Mouse (Mus musculus) embryonic facial prominence, embryonic 14.5 days (tissue): Measurements from ENCODE around the gene Gm20388. TPM values are rescaled to one million over a fixed set of nuclear protein-coding genes. Genes with fewer than 3 reads are reported as not detected.

Experiments
- ATAC-seq: fragments of 200-750 bp; cut with Nextera tagmentation; 2 replicates; pipeline ENCODE4 v1.8.0; 2017; ENCODE audit warnings: low read depth, moderate number of reproducible peaks, moderate TSS enrichment
- DNase-seq: peaks from one replicate; pipeline ENCODE4 v3.0.0-alpha.2; 2015; ENCODE audit warnings: low spot score
- H3K27ac ChIP-seq: fragments of 300-500 bp; sonication (generic); replicated peaks from 2 replicates; pipeline ENCODE4 v1.5.1; 2014; ENCODE audit warnings: low read depth, mild to moderate bottlenecking, low read length, moderate library complexity
- H3K27me3 ChIP-seq: fragments of 300-500 bp; sonication (generic); replicated peaks from 2 replicates; pipeline ENCODE4 v1.6.1; 2014; ENCODE audit warnings: low read length; ENCODE audit not compliant: control insufficient read depth, insufficient read depth
- H3K36me3 ChIP-seq: fragments of 300-500 bp; sonication (generic); 2 replicates; pipeline ENCODE4 v1.6.1; 2014; ENCODE audit warnings: low read length, mixed read lengths; ENCODE audit not compliant: control insufficient read depth, insufficient read depth
- H3K4me1 ChIP-seq: fragments of 300-500 bp; sonication (generic); 2 replicates; pipeline ENCODE4 v1.6.1; 2014; ENCODE audit warnings: antibody characterized with exemption, low read length; ENCODE audit not compliant: control insufficient read depth, insufficient read depth
- H3K4me2 ChIP-seq: fragments of 300-500 bp; sonication (generic); 2 replicates; pipeline ENCODE4 v1.6.1; 2014; ENCODE audit warnings: low read depth, mild to moderate bottlenecking, low read length, moderate library complexity, mixed read lengths
- H3K4me3 ChIP-seq: fragments of 300-500 bp; sonication (generic); 2 replicates; pipeline ENCODE4 v1.5.1; 2014; ENCODE audit warnings: low read depth, mild to moderate bottlenecking, low read length
- H3K9ac ChIP-seq: fragments of 300-500 bp; sonication (generic); 2 replicates; pipeline ENCODE4 v1.6.1; 2014; ENCODE audit warnings: low read depth, mild to moderate bottlenecking, low read length, moderate library complexity, mixed read lengths
- H3K9me3 ChIP-seq: fragments of 300-500 bp; sonication (generic); 2 replicates; pipeline ENCODE4 v1.6.1; 2016; ENCODE audit warnings: low read length; ENCODE audit not compliant: control insufficient read depth
- WGBS: fragments of 180-500 bp; shearing (Covaris S2); extraction: QIAGEN DNeasy Blood & Tissue Kit; methylation state at CpG from one replicate; pipeline ENCODE4 v1.1.7; 2014; 5-methylcytosine and 5-hydroxymethylcytosine counted together
- polyA plus RNA-seq: library from polyadenylated mRNA; unstranded; fragments of >200 nt; fragmentation: Nextera tagmentation; extraction: Ambion mirVana; gene quantifications from 2 replicates; pipeline ENCODE4 v1.2.1, GENCODE M21; 2014

Gene Gm20388
- polyA plus RNA-seq, 1 experiment from 2014 or later = not detected

DNA sequence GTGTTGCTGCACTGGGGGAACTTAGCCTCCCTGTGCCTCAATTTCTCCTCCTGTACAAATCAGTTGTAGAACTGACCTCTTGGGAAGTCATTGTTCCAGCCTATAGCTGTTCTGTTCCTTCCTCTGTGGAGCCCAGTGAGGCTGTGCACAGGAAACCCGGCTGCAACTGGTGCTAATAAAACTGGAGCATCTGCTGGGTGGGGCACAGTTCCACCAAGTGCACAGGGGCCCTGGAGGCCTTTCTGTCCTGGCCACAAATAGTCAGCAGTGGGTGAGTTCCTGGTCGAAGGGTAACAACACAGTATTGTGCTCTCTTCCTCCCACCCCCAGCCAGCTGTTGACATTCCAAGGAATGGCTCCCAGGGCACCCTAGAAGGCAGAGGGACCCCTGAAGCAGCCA, 902.4 kb downstream of the Gm20388 start:
- Histone ChIP-seq H3K9me3 (no peaks in the 10 kb centered on the region), H3K27me3 (no peaks in the 10 kb centered on the region), H3K4me1 (no peaks in the 10 kb centered on the region), H3K4me3 (no peak overlapping the region), H3K9ac (no peak overlapping the region), H3K36me3 (no peaks in the 10 kb centered on the region), H3K4me2 (no peak overlapping the region), H3K27ac (no peak overlapping the region)
- no peak for ATAC-seq
- WGBS = 59% methylated on average over 2 of the region's 2 CpGs
- no peak for DNase-seq

DNA sequence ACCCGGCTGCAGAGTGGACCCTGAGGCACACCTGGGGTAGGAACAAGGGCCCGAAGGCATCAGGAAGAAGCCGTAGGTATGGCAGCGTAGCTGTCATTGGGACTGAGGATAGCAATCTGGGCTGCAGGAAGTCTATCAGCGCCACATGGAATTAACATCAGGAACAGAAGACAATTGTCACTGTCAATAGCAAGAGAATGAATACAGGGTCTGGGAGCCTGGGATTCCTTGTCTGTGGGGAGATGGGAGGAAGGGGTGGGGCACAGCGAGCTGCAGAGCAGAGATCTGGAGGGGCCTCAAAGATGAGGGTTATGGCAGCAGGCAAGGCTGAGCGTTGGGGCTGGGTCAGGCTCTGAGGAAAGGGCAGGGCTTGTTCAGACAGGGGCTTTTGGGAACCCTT, 903.2 kb downstream of the Gm20388 start:
- no peaks in the 10 kb centered on the region for H3K4me1 ChIP-seq
- DNase-seq (no peak), ATAC-seq (no peak)
- 65% methylated on average over 7 of the region's 7 CpGs for WGBS
- H3K27me3 ChIP-seq = no peaks in the 10 kb centered on the region
- H3K9ac ChIP-seq = 0 out of 2 replicates have a peak overlapping the region, but pooled peaks have one; percentile 8
- no peaks in the 10 kb centered on the region for H3K9me3 ChIP-seq
- no peak overlapping the region for H3K27ac ChIP-seq
- no peak overlapping the region for H3K4me3 ChIP-seq
- no peaks in the 10 kb centered on the region for H3K36me3 ChIP-seq
- H3K4me2 ChIP-seq = no peak overlapping the region

DNA sequence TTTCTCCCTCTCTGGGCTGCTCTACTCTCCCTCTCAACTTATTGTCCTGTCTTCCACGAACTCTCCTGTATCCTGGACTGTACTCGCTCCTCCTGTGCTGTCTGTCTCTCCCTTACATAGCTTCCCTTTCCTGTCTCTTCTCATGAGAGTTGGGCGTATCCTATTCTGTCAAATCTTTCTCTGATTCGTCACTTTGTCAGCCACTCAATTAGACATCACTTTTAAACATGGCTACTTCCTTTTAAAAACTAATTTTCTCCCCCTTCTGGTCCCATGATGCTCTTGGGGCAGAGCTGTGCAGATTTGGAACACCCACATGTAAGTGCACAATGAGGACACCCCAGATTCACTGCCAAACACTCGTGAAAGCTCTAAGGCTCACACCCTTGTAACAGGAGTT, 905.7 kb downstream of the Gm20388 start:
- Histone ChIP-seq H3K27ac (no peak overlapping the region), H3K4me2 (no peak overlapping the region), H3K9ac (no peak overlapping the region), H3K9me3 (no peaks in the 10 kb centered on the region; the same call in 1 of the 2 replicates), H3K27me3 (peaks cover 5% of the 10 kb centered on the region; the same call in 1 of the 2 replicates), H3K4me3 (no peak overlapping the region), H3K36me3 (no peaks in the 10 kb centered on the region), H3K4me1 (no peaks in the 10 kb centered on the region)
- WGBS = 78% methylated on average over 5 of the region's 5 CpGs
- ATAC-seq (no peak), DNase-seq (no peak)

DNA sequence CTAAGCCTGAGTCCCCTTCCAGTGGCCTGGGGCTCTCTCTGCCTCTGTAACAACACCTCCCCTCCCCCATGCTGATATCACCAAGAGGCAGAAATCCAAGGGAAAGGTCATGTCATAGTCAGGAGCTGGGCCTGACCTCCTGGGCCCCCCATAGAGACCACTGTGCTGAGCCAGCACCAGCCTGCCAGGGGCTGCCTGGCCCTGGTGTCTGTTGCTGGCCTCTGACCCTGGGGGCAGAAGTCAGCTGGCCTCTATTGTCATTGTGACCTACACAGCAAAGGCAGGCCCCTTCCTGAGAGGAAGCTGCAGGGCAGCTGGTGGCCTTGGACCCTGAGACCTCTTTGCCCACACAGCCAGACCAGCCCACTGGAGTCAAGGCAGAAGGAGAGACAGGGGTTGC, 909.3 kb downstream of the Gm20388 start:
- H3K9me3 ChIP-seq = peaks cover 4% of the 10 kb centered on the region; the same call in 1 of the 2 replicates
- H3K36me3 ChIP-seq = no peaks in the 10 kb centered on the region
- no peaks in the 10 kb centered on the region for H3K4me1 ChIP-seq
- H3K27ac ChIP-seq = no peak overlapping the region
- no peak for DNase-seq
- H3K27me3 ChIP-seq = peaks cover 5% of the 10 kb centered on the region; the same call in 1 of the 2 replicates
- no peak overlapping the region for H3K9ac ChIP-seq
- H3K4me2 ChIP-seq = no peak overlapping the region
- H3K4me3 ChIP-seq = no peak overlapping the region
- ATAC-seq = no peak

DNA sequence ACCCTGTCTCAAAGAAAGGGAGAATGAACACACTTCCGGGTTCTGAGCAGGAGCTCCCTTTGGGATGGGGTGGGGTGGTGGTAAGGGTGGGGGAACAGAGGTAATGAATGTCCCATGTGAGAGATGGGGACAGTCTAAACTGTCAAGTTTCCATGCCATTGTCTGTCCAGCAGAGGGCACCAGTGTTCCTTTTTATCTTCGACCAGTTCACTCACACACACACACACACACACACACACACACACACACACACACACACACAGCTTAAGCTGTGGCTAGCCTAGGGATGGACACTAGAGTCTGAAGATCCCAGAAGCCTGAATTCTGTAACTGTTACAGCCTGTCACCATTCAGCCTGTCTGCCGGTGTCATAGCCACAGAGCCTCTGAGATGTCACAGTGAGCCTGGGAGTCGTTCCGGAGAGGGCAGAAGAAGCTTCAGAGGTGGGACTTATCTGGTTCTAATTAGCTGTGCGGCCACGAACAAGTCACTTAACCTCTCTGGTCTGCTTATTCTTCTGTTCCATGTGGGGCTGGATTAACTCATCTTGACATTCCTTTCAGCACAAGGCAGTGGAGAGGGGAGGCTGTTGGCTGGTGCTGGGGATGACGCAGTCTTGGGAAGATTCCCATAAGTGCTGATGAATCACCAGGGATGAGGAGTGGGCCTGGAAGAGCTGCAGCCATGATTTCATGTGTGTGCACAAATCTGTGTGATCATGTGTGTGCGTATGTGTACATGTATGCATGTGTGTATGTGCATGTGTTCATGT, 910.9 kb downstream of the Gm20388 start:
- Histone ChIP-seq H3K27me3 (peaks cover 5% of the 10 kb centered on the region; the same call in 1 of the 2 replicates), H3K4me2 (no peak overlapping the region)

DNA sequence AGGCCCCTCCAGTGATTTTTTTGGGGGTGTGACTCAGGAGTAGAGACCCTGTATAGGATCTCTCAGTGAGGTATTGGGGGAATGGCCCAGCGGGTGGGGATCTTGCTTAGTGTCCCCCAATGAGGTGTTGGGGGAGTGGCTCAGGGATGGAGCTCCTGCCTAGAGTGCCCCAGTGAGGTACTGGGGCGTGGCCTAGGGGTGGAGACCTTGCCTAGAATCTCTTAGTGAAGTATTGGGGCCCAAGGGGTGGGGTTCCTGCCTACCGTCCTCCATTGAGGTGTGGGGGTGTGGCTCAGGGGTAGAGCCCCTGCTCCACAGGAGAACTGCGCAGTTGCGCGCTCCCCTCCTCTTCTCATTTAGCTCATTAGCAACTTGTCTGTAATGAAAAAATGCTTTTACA, 912.7 kb downstream of the Gm20388 start:
- ATAC-seq (no peak), DNase-seq (no peak)
- H3K9me3 ChIP-seq = peaks cover 4% of the 10 kb centered on the region; the same call in 1 of the 2 replicates
- H3K27ac ChIP-seq = no peak overlapping the region
- peaks cover 9% of the 10 kb centered on the region; the same call in 1 of the 2 replicates for H3K27me3 ChIP-seq
- no peak overlapping the region for H3K9ac ChIP-seq
- H3K4me3 ChIP-seq = no peak overlapping the region
- 48% methylated on average over 6 of the region's 6 CpGs for WGBS
- H3K4me1 ChIP-seq = no peaks in the 10 kb centered on the region
- no peak overlapping the region for H3K4me2 ChIP-seq
- no peaks in the 10 kb centered on the region for H3K36me3 ChIP-seq

More for the DNA sequence above, 910.9 kb downstream of the Gm20388 start:
- H3K4me3 ChIP-seq = no peak overlapping the region
- no peak overlapping the region for H3K9ac ChIP-seq
- peak; percentile 71 for DNase-seq
- no peak overlapping the region for H3K27ac ChIP-seq
- peaks cover 4% of the 10 kb centered on the region; the same call in 1 of the 2 replicates for H3K9me3 ChIP-seq
- H3K36me3 ChIP-seq = no peaks in the 10 kb centered on the region
- 30% methylated on average over 8 of the region's 9 CpGs for WGBS
- ATAC-seq = peak; percentile 34
- no peaks in the 10 kb centered on the region for H3K4me1 ChIP-seq

DNA sequence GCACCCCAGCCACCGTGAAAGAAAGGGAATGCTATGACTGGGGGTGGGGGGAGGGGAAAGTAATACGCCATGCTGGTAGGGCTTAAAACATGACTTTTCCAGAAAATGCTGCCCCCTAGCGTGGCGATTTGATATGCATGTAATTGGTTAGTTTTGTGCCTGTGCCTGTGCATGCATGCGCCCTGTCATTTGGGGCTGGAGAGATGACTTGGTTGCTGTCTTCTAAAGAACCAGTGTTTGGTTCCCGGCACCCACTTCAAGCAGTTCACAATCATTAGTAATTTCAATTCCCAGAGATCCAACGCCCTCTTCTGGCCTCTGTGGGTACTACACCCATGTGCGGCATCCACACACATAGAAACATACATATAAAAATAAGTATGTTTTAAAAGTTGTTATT, 913.2 kb downstream of the Gm20388 start:
- peaks cover 9% of the 10 kb centered on the region; the same call in 1 of the 2 replicates for H3K27me3 ChIP-seq
- peaks cover 4% of the 10 kb centered on the region; the same call in 1 of the 2 replicates for H3K9me3 ChIP-seq
- H3K27ac ChIP-seq = no peak overlapping the region
- ATAC-seq = no peak
- H3K4me1 ChIP-seq = no peaks in the 10 kb centered on the region
- no peak overlapping the region for H3K4me3 ChIP-seq
- no peaks in the 10 kb centered on the region for H3K36me3 ChIP-seq
- H3K4me2 ChIP-seq = no peak overlapping the region
- no peak for DNase-seq
- no peak overlapping the region for H3K9ac ChIP-seq
- WGBS = 62% methylated on average over 8 of the region's 8 CpGs

DNA sequence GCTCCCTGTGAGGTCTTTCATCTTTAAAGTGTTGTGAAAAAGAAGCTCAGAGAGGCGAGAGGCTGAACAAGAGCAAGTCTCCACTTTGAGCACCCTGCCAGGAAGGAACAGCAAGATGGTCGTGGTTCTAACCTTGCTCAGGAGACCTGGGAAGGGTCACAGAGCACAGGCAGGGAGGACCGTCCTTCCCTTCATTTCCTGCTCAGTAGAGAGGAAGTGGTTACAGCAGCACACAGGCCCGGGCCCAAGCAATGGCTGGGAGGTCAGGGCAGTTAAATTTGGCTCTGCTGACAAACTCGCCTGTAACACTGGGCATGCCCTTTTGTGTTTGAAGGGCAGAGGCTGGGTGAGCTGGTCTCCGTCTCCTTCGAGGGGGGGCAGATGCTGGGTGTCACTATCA, 914.0 kb downstream of the Gm20388 start:
- peaks cover 9% of the 10 kb centered on the region; the same call in 1 of the 2 replicates for H3K27me3 ChIP-seq
- no peaks in the 10 kb centered on the region for H3K4me1 ChIP-seq
- no peak for ATAC-seq
- no peak for DNase-seq
- no peaks in the 10 kb centered on the region for H3K36me3 ChIP-seq
- H3K27ac ChIP-seq = no peak overlapping the region
- no peak overlapping the region for H3K4me3 ChIP-seq
- 0 out of 2 replicates have a peak, but pooled peaks cover 4% of the 10 kb centered on the region for H3K9me3 ChIP-seq
- no peak overlapping the region for H3K9ac ChIP-seq
- 53% methylated on average over 7 of the region's 7 CpGs for WGBS
- H3K4me2 ChIP-seq = no peak overlapping the region

DNA sequence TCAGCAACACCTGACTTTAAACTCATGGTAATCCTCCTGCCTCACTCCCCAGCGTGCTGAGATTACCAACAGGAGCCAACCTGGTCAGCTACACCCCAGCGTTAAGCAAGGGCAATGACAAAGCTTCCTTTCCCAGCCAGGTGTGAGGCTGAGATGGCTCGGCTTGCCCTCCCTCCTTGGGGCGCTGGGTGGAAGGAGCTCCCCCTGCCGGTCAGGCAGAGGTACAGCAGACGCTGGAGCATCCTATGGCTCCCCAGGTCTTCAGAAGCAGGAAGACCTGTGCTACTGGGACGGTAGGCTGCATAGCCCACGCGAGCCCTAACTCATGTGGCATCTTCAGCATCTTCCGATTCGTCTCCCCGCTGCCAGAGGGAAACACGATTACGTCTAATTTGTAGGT, 917.6 kb downstream of the Gm20388 start:
- Histone ChIP-seq H3K9me3 (0 out of 2 replicates have a peak, but pooled peaks cover 4% of the 10 kb centered on the region), H3K27me3 (peaks cover 3% of the 10 kb centered on the region; the same call in 1 of the 2 replicates), H3K27ac (no peak overlapping the region), H3K36me3 (no peaks in the 10 kb centered on the region), H3K9ac (no peak overlapping the region), H3K4me3 (no peak overlapping the region), H3K4me2 (no peak overlapping the region), H3K4me1 (no peaks in the 10 kb centered on the region)
- no peak for ATAC-seq
- 9% methylated on average over 14 of the region's 14 CpGs for WGBS
- no peak for DNase-seq
